Mouse (Mus musculus): ENCODE results near the gene Gm3336. TPM values are rescaled to one million over a fixed set of nuclear protein-coding genes. Genes with fewer than 3 reads are reported as not detected.

Gene Gm3336
- polyA plus RNA-seq, 1 experiment from 2014 or later, result 4.1 TPM

DNA sequence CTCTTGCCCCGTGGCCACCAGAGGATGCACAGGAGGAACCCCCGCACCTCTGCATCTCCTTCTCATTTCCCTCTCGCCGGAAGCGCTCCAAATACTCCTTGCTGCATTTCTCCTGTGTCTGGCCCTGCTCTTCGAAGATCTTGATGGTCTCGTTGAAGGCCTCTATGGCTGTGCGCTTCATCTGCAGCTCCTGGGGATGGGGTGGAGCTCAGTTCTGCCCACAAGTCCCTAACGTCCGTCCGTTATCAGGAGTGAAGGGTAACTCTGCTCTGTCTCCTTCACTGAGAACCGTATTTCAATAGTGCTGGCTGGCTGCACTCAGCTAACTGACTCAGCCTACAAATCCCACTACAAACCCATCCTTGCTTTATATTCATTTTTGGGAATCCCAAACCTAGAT lies 51.5 kb downstream of the Gm3336 start:
- no peak for ATAC-seq
- Histone ChIP-seq H3K4me3 (ENCODE audit: low read length) (no peak overlapping the region), H3K27ac (ENCODE audit: low read length) (no peak overlapping the region), H3K27me3 (replicated peaks; ENCODE audit: control insufficient read depth, insufficient read depth, low read length) (no peaks in the 10 kb centered on the region), H3K36me3 (ENCODE audit: control insufficient read depth, insufficient read depth, low read length) (peaks cover 29% of the 10 kb centered on the region), H3K9me3 (ENCODE audit: control insufficient read depth, low read length) (no peaks in the 10 kb centered on the region), H3K9ac (ENCODE audit: low read depth, low read length) (no peak overlapping the region), H3K4me2 (ENCODE audit: low read depth, low read length) (no peak overlapping the region), H3K4me1 (ENCODE audit: control insufficient read depth, insufficient read depth, low read length) (peaks cover 36% of the 10 kb centered on the region)
- 76% methylated on average over 12 of the region's 12 CpGs for WGBS

DNA sequence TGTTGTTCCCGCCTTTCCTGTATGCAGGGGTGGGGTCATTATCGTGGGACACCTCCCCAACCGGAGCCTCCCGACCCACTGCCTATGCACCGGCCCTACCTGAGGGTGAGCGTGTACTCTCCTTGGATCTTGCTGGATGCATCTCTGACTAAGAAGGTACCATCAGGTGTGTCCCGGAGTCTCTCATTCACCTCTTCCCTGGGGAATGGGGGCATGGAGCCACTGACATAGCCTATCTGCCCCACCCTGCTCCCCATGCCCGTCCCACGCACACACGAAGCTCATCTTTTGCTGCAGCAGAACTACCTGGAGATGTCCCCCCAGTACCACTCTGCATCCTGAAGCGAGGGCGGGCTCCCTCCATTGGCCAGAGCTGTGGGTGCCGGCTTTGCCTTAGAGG lies 52.4 kb downstream of the Gm3336 start:
- Histone ChIP-seq H3K4me3 (ENCODE audit: low read length) (no peak overlapping the region), H3K27ac (ENCODE audit: low read length) (no peak overlapping the region), H3K9ac (ENCODE audit: low read depth, low read length) (no peak overlapping the region), H3K36me3 (ENCODE audit: control insufficient read depth, insufficient read depth, low read length) (peaks cover 29% of the 10 kb centered on the region), H3K4me1 (ENCODE audit: control insufficient read depth, insufficient read depth, low read length) (peaks cover 43% of the 10 kb centered on the region), H3K4me2 (ENCODE audit: low read depth, low read length) (no peak overlapping the region), H3K27me3 (replicated peaks; ENCODE audit: control insufficient read depth, insufficient read depth, low read length) (no peaks in the 10 kb centered on the region), H3K9me3 (ENCODE audit: control insufficient read depth, low read length) (no peaks in the 10 kb centered on the region)
- WGBS, result 95% methylated on average over 13 of the region's 13 CpGs
- ATAC-seq, result no peak

DNA sequence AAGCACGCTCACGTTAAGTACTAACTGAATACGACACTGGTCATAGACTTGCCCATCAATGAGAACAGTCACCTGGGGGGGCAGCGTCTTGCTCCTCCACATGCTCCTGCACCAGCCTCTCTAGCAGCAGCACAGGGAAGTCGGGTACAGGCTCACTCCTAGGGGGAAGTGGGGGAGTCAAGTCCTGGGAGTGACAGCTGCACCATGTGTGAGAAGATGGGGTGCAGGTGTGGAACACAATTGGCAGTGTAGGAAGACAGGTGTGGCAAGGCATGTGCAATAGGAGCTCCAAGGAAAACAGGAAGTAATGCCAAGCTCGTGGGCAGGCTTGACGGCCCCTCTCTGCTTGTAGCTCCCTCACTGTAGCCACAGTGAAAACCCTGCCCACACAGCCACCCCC lies 52.9 kb downstream of the Gm3336 start:
- peaks cover 29% of the 10 kb centered on the region for H3K36me3 ChIP-seq (ENCODE audit: control insufficient read depth, insufficient read depth, low read length)
- H3K4me1 ChIP-seq (ENCODE audit: control insufficient read depth, insufficient read depth, low read length), result peaks cover 45% of the 10 kb centered on the region
- H3K9ac ChIP-seq (ENCODE audit: low read depth, low read length), result no peak overlapping the region
- no peaks in the 10 kb centered on the region for H3K27me3 ChIP-seq (replicated peaks; ENCODE audit: control insufficient read depth, insufficient read depth, low read length)
- H3K9me3 ChIP-seq (ENCODE audit: control insufficient read depth, low read length), result no peaks in the 10 kb centered on the region
- 93% methylated on average over 7 of the region's 7 CpGs for WGBS
- H3K4me3 ChIP-seq (ENCODE audit: low read length), result no peak overlapping the region
- no peak for ATAC-seq
- no peak overlapping the region for H3K27ac ChIP-seq (ENCODE audit: low read length)
- H3K4me2 ChIP-seq (ENCODE audit: low read depth, low read length), result no peak overlapping the region

DNA sequence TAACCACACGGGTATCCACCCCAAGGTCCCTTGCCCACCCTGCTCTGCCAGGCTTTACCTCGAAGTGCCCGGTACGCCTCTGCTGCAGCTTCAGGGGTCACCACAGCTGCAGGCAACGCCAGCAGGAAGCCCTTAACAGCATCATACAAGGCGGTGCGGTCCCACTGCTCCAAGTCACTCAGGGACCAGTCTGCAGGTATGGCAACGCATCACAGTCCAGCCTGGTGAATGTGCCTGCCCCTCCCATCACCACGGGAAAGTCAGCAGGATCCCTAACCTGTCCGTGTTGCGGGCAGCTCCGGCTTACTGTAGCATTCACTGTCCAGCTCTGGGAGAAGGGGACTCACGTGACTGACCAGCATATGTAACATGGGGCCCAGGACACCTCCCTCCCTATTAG lies 53.7 kb downstream of the Gm3336 start:
- Histone ChIP-seq H3K9ac (ENCODE audit: low read depth, low read length) (no peak overlapping the region), H3K4me1 (ENCODE audit: control insufficient read depth, insufficient read depth, low read length) (peaks cover 41% of the 10 kb centered on the region), H3K4me2 (ENCODE audit: low read depth, low read length) (no peak overlapping the region), H3K27ac (ENCODE audit: low read length) (no peak overlapping the region), H3K4me3 (ENCODE audit: low read length) (no peak overlapping the region), H3K27me3 (replicated peaks; ENCODE audit: control insufficient read depth, insufficient read depth, low read length) (no peaks in the 10 kb centered on the region), H3K9me3 (ENCODE audit: control insufficient read depth, low read length) (no peaks in the 10 kb centered on the region), H3K36me3 (ENCODE audit: control insufficient read depth, insufficient read depth, low read length) (peaks cover 29% of the 10 kb centered on the region)
- ATAC-seq, result no peak
- WGBS, result 95% methylated on average over 13 of the region's 13 CpGs

Other genes starting within 250 kb of the Gm3336 start
- gene Klhl26, start 241.6 kb upstream of the Gm3336 start, polyA plus RNA-seq (2015; fragmentation: Nextera tagmentation; extraction: Ambion mirVana), result 21.2 and 21.5 TPM in 2 replicates
- gene Tmem59l, start 231.2 kb upstream of the Gm3336 start, polyA plus RNA-seq (2015; fragmentation: Nextera tagmentation; extraction: Ambion mirVana), result 2.9 and 3.3 TPM in 2 replicates
- 1.6 and 1.7 TPM in 2 replicates for gene Crlf1, start 225.4 kb upstream of the Gm3336 start, polyA plus RNA-seq (2015; fragmentation: Nextera tagmentation; extraction: Ambion mirVana)
- 130 and 137 TPM in 2 replicates for gene Rex1bd, start 211.8 kb upstream of the Gm3336 start, polyA plus RNA-seq (2015; fragmentation: Nextera tagmentation; extraction: Ambion mirVana)
- 991 TPM in 2 replicates for gene Uba52, start 207.7 kb upstream of the Gm3336 start, polyA plus RNA-seq (2015; fragmentation: Nextera tagmentation; extraction: Ambion mirVana)
- 320 and 328 TPM in 2 replicates for gene Fkbp8, start 190.8 kb upstream of the Gm3336 start, polyA plus RNA-seq (2015; fragmentation: Nextera tagmentation; extraction: Ambion mirVana)
- gene Kxd1, start 190.6 kb upstream of the Gm3336 start, polyA plus RNA-seq (2015; fragmentation: Nextera tagmentation; extraction: Ambion mirVana), result 65.3 and 67.3 TPM in 2 replicates
- 16.6 and 17.7 TPM in 2 replicates for gene Ell, start 179.1 kb upstream of the Gm3336 start, polyA plus RNA-seq (2015; fragmentation: Nextera tagmentation; extraction: Ambion mirVana)
- 105 and 121 TPM in 2 replicates for gene Isyna1, start 124.2 kb upstream of the Gm3336 start, polyA plus RNA-seq (2015; fragmentation: Nextera tagmentation; extraction: Ambion mirVana)
- gene Ssbp4, start 109.7 kb upstream of the Gm3336 start, polyA plus RNA-seq (2015; fragmentation: Nextera tagmentation; extraction: Ambion mirVana), result 63.2 and 73.9 TPM in 2 replicates
- 2.9 and 3.0 TPM in 2 replicates for gene Lrrc25, start 102.4 kb upstream of the Gm3336 start, polyA plus RNA-seq (2015; fragmentation: Nextera tagmentation; extraction: Ambion mirVana)
- 3.6 and 3.7 TPM in 2 replicates for gene Gdf15, start 86.1 kb upstream of the Gm3336 start, polyA plus RNA-seq (2015; fragmentation: Nextera tagmentation; extraction: Ambion mirVana)
- gene Pgpep1, start 58.2 kb upstream of the Gm3336 start, polyA plus RNA-seq (2015; fragmentation: Nextera tagmentation; extraction: Ambion mirVana), result 88.3 and 101 TPM in 2 replicates
- gene Lsm4, start 45.3 kb upstream of the Gm3336 start, polyA plus RNA-seq (2015; fragmentation: Nextera tagmentation; extraction: Ambion mirVana), result 228 and 246 TPM in 2 replicates
- 37.3 and 52.2 TPM in 2 replicates for gene Jund, start 19.6 kb upstream of the Gm3336 start, polyA plus RNA-seq (2015; fragmentation: Nextera tagmentation; extraction: Ambion mirVana)
- gene Iqcn, start 15.1 kb upstream of the Gm3336 start, polyA plus RNA-seq (2015; fragmentation: Nextera tagmentation; extraction: Ambion mirVana), result not detected in 2 replicates
- gene Pde4c, start 5.2 kb downstream of the Gm3336 start, polyA plus RNA-seq (2015; fragmentation: Nextera tagmentation; extraction: Ambion mirVana), result 0.28 and 0.64 TPM in 2 replicates
- 24.9 and 25.6 TPM in 2 replicates for gene Rab3a, start 36.1 kb downstream of the Gm3336 start, polyA plus RNA-seq (2015; fragmentation: Nextera tagmentation; extraction: Ambion mirVana)
- gene Mpv17l2, start 42.4 kb downstream of the Gm3336 start, polyA plus RNA-seq (2015; fragmentation: Nextera tagmentation; extraction: Ambion mirVana), result 78.6 and 79.8 TPM in 2 replicates
- gene Pik3r2, start 58.2 kb downstream of the Gm3336 start, polyA plus RNA-seq (2015; fragmentation: Nextera tagmentation; extraction: Ambion mirVana), result 63.7 and 65.3 TPM in 2 replicates
- 12.9 and 15.1 TPM in 2 replicates for gene Mast3, start 86.5 kb downstream of the Gm3336 start, polyA plus RNA-seq (2015; fragmentation: Nextera tagmentation; extraction: Ambion mirVana)
- 0.27 and 0.34 TPM in 2 replicates for gene Il12rb1, start 89.9 kb downstream of the Gm3336 start, polyA plus RNA-seq (2015; fragmentation: Nextera tagmentation; extraction: Ambion mirVana)
- 8.3 and 9.0 TPM in 2 replicates for gene Arrdc2, start 121.2 kb downstream of the Gm3336 start, polyA plus RNA-seq (2015; fragmentation: Nextera tagmentation; extraction: Ambion mirVana)
- gene Kcnn1, start 144.7 kb downstream of the Gm3336 start, polyA plus RNA-seq (2015; fragmentation: Nextera tagmentation; extraction: Ambion mirVana), result 1.0 and 1.2 TPM in 2 replicates
- 79.3 and 90.1 TPM in 2 replicates for gene Ccdc124, start 155.4 kb downstream of the Gm3336 start, polyA plus RNA-seq (2015; fragmentation: Nextera tagmentation; extraction: Ambion mirVana)
- gene Slc5a5, start 174.2 kb downstream of the Gm3336 start, polyA plus RNA-seq (2015; fragmentation: Nextera tagmentation; extraction: Ambion mirVana), result 0.31 and 0.32 TPM in 2 replicates
- 4,291 and 4,407 TPM in 2 replicates for gene Rpl18a, start 178.9 kb downstream of the Gm3336 start, polyA plus RNA-seq (2015; fragmentation: Nextera tagmentation; extraction: Ambion mirVana)
- 32.6 and 34.3 TPM in 2 replicates for gene Map1s, start 187.4 kb downstream of the Gm3336 start, polyA plus RNA-seq (2015; fragmentation: Nextera tagmentation; extraction: Ambion mirVana)